Mouse (Mus musculus): ENCODE results near the gene Gm42906.

DNA sequence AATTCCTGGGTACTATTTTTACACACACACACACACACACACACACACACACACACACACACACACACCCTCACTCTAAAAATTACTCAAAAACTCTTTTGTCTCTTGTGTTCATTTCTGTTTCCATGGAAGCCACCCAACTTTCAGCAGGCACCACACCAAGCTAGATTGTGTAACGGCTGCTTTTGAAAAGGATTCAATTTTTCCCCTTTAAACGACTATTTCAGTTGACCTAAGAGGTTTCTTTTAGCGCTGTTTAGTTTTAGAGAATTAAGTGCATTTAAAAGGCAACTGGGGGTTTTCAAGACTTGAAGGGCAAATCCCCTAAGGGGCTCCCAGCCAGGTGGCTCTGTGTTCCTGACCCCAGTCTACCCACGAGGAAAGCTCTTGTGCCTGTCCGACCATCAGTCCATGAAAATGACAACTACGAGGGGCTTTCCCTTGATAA lies 317.5 kb downstream of the Gm42906 start:
- no peak for TF ChIP-seq CHD2 (IDR thresholded peaks at IDR 0.05; ENCODE audit: low read depth, low read length)
- TF ChIP-seq HCFC1 (IDR thresholded peaks at IDR 0.05; ENCODE audit: borderline replicate concordance, insufficient read depth, low read length) = no peak

All from ES-E14 (cell line).